Mouse (Mus musculus) liver, embryonic 16.5 days (tissue): ENCODE measurements around the gene Det1. TPM values are rescaled to one million over a fixed set of nuclear protein-coding genes. Genes with fewer than 3 reads are reported as not detected.

Source experiments
- ATAC-seq: fragments of 200-750 bp; cut with Nextera tagmentation; 2 replicates; pipeline ENCODE4 v1.8.0; 2017; ENCODE audit warnings: low read depth, mild to moderate bottlenecking, moderate number of reproducible peaks, moderate library complexity
- H3K27ac ChIP-seq: fragments of 300-500 bp; sonication (generic); 2 replicates; pipeline ENCODE4 v1.5.1; 2014; ENCODE audit warnings: mild to moderate bottlenecking, low read length
- H3K27me3 ChIP-seq: fragments of 300-500 bp; sonication (generic); 2 replicates; pipeline ENCODE4 v1.6.1; 2014; ENCODE audit warnings: low read depth, low read length, mixed read lengths; ENCODE audit not compliant: control insufficient read depth, insufficient read depth
- H3K36me3 ChIP-seq: fragments of 300-500 bp; sonication (generic); 2 replicates; pipeline ENCODE4 v1.6.1; 2014; ENCODE audit warnings: mild to moderate bottlenecking; ENCODE audit not compliant: control insufficient read depth, insufficient read depth
- H3K4me1 ChIP-seq: fragments of 300-500 bp; sonication (generic); 2 replicates; pipeline ENCODE4 v1.6.1; 2014; ENCODE audit warnings: low read depth, low read length, mixed read lengths; ENCODE audit not compliant: control insufficient read depth
- H3K4me2 ChIP-seq: fragments of 300-500 bp; sonication (generic); 2 replicates; pipeline ENCODE4 v1.6.1; 2014; ENCODE audit warnings: low read depth, low read length, mixed read lengths
- H3K4me3 ChIP-seq: fragments of 300-500 bp; sonication (generic); 2 replicates; pipeline ENCODE4 v1.5.1; 2014; ENCODE audit warnings: low read depth, mild to moderate bottlenecking, low read length
- H3K9ac ChIP-seq: fragments of 300-500 bp; sonication (generic); 2 replicates; pipeline ENCODE4 v1.6.1; 2014; ENCODE audit warnings: low read depth, low read length
- H3K9me3 ChIP-seq: fragments of 300-500 bp; sonication (generic); replicated peaks from 2 replicates; pipeline ENCODE4 v1.6.1; 2016; ENCODE audit warnings: low read length; ENCODE audit not compliant: control insufficient read depth
- WGBS: fragments of 180-500 bp; shearing (Covaris S2); extraction: QIAGEN DNeasy Blood & Tissue Kit; methylation state at CpG from one replicate; pipeline ENCODE4 v1.1.7; 2014; ENCODE audit not compliant: insufficient replicate concordance; 5-methylcytosine and 5-hydroxymethylcytosine counted together
- polyA plus RNA-seq: library from polyadenylated mRNA; unstranded; fragments of >200 nt; fragmentation: Nextera tagmentation; extraction: Ambion mirVana; gene quantifications from 2 replicates; pipeline ENCODE4 v1.2.1, GENCODE M21; 2015

Gene Det1
- polyA plus RNA-seq, 1 experiment from 2014 or later = 5.8 TPM

DNA sequence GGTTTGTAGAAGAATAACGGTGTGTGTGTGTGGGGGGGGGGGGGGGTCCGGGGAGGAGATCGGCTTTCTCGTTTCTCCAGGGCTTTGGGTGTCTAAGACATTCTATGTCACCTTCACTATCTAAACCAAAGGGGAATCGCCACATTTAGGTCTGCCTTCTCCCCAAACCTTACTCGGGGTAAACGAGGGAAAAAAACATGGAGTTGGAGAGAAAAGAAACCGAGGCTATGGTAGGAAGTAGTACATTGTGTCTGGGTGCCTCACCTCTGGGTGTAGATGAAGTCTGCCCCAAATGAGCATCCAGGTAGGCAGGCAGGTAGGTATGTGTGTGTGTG lies 36.6 kb upstream of the Det1 start:
- ATAC-seq = no peak
- H3K4me3 ChIP-seq = no peak overlapping the region
- WGBS = 13% methylated on average over 8 of the region's 8 CpGs
- no peaks in the 10 kb centered on the region for H3K9me3 ChIP-seq
- no peak overlapping the region for H3K4me2 ChIP-seq
- H3K27me3 ChIP-seq = peaks cover 60% of the 10 kb centered on the region
- no peak overlapping the region for H3K27ac ChIP-seq
- H3K9ac ChIP-seq = no peak overlapping the region
- H3K4me1 ChIP-seq = no peaks in the 10 kb centered on the region
- no peaks in the 10 kb centered on the region for H3K36me3 ChIP-seq

DNA sequence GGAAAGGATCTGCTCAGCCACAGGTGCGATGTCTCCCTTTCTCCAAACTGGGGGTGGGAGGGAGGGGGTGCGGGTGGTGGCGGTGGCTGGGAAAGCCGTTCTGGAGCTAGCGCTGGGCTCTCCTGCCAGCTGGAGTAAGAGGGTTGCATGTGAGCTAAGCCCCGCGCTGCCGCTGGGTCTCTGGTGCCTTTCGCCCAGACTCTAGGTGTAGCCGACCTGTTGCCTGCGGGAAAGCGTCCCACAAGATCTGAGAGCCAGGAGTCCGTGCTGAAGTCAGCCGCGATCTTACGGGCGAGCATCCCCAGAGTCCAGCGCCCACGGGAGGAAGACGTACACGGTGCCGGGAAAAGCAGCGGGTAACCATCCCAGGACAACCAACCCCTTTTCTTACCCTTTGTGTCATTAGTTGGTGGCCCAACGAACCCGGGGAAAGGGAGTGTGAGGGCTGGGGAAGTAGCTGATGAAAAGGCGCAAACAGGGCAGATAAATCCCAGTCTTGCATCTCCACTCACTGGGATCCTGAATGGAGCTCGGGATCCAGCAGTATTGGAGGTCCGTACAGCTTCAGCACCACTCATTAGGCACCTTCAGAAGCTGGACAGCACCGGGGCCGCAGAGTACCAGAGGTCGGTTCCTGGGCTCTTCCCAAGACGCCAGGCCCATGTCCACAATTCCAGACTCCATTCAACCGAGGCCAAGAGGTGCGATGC lies 36.1 kb upstream of the Det1 start:
- 4% methylated on average over 34 of the region's 34 CpGs for WGBS
- H3K9ac ChIP-seq = no peak overlapping the region
- H3K27me3 ChIP-seq = peaks cover 57% of the 10 kb centered on the region
- H3K27ac ChIP-seq = no peak overlapping the region
- H3K4me1 ChIP-seq = no peaks in the 10 kb centered on the region
- H3K4me3 ChIP-seq = no peak overlapping the region
- no peaks in the 10 kb centered on the region for H3K9me3 ChIP-seq
- H3K4me2 ChIP-seq = no peak overlapping the region
- H3K36me3 ChIP-seq = no peaks in the 10 kb centered on the region
- ATAC-seq = no peak

DNA sequence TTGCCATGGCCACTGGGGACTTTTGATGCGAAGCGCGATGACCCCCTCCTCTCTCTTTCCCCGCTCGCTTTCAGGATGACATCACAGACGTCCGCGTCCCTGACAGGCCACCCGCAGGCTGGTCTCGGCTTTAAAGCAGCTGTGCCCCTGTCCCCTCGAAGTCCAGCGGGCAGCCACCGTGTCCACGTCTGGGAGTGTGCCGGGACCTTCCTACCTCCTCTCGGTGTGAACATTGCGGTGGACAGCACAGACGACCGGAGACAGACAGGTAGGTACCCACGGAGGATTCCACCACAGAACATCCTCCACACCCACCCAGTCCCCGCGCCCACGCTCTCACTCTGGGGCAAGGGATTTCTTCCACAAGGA lies 35.4 kb upstream of the Det1 start:
- no peak overlapping the region for H3K27ac ChIP-seq
- H3K9ac ChIP-seq = no peak overlapping the region
- no peak for ATAC-seq
- peaks cover 57% of the 10 kb centered on the region for H3K27me3 ChIP-seq
- H3K9me3 ChIP-seq = no peaks in the 10 kb centered on the region
- no peak overlapping the region for H3K4me2 ChIP-seq
- H3K4me1 ChIP-seq = no peaks in the 10 kb centered on the region
- 5% methylated on average over 23 of the region's 23 CpGs for WGBS
- no peak overlapping the region for H3K4me3 ChIP-seq
- no peaks in the 10 kb centered on the region for H3K36me3 ChIP-seq

- peaks cover 57% of the 10 kb centered on the region for H3K27me3 ChIP-seq
- no peak for ATAC-seq
- no peaks in the 10 kb centered on the region for H3K36me3 ChIP-seq
- no peaks in the 10 kb centered on the region for H3K4me1 ChIP-seq
- H3K9ac ChIP-seq = no peak overlapping the region
- H3K27ac ChIP-seq = no peak overlapping the region
- no peak overlapping the region for H3K4me3 ChIP-seq
- 19% methylated on average over 16 of the region's 16 CpGs for WGBS
- no peaks in the 10 kb centered on the region for H3K9me3 ChIP-seq
- no peak overlapping the region for H3K4me2 ChIP-seq
These were observed 34.8 kb upstream of the Det1 start for GRCm38 (mm10) chr7:78881607-78882468.

- Histone ChIP-seq H3K27me3 (no peaks in the 10 kb centered on the region), H3K4me2 (no peak overlapping the region), H3K4me3 (no peak overlapping the region), H3K27ac (no peak overlapping the region), H3K4me1 (no peaks in the 10 kb centered on the region), H3K9me3 (no peaks in the 10 kb centered on the region), H3K36me3 (no peaks in the 10 kb centered on the region), H3K9ac (no peak overlapping the region)
- 59% methylated on average over 5 of the region's 5 CpGs for WGBS
- ATAC-seq = no peak
These were observed 25.8 kb upstream of the Det1 start for GRCm38 (mm10) chr7:78872831-78873230.

GRCm38 (mm10) chr7:78872366-78872765 lies 25.3 kb upstream of the Det1 start:
- Histone ChIP-seq H3K4me1 (no peaks in the 10 kb centered on the region), H3K36me3 (no peaks in the 10 kb centered on the region), H3K9ac (no peak overlapping the region), H3K4me3 (no peak overlapping the region), H3K27me3 (no peaks in the 10 kb centered on the region), H3K27ac (no peak overlapping the region), H3K4me2 (no peak overlapping the region), H3K9me3 (no peaks in the 10 kb centered on the region)
- no peak for ATAC-seq
- 51% methylated on average over 6 of the region's 6 CpGs for WGBS

DNA sequence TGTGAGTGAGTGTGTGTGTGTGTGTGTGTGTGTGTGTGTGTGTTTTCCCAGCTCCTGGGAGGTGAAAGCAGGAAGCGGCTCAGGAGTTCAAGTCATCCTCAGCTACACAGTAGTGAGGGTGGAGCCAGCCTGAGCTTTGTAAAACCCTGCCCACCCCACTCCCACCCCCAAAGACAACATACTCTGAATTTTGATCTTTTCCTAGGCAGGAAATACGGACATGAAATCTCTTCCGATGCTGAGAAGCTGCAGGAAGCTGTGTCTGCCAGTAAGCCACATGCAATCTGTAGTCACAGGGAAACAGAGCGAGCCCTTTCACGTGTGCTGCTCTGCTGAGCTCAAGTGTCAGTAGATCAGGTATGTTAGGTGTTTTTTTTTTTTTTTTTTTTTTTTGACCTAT lies 21.7 kb upstream of the Det1 start:
- no peaks in the 10 kb centered on the region for H3K27me3 ChIP-seq
- no peak overlapping the region for H3K4me3 ChIP-seq
- no peak for ATAC-seq
- no peak overlapping the region for H3K9ac ChIP-seq
- 45% methylated on average over 5 of the region's 5 CpGs for WGBS
- no peaks in the 10 kb centered on the region for H3K9me3 ChIP-seq
- H3K4me2 ChIP-seq = no peak overlapping the region
- peaks cover 6% of the 10 kb centered on the region for H3K4me1 ChIP-seq
- no peaks in the 10 kb centered on the region for H3K36me3 ChIP-seq
- H3K27ac ChIP-seq = no peak overlapping the region

- no peak for ATAC-seq
- no peak overlapping the region for H3K4me3 ChIP-seq
- no peak overlapping the region for H3K9ac ChIP-seq
- no peaks in the 10 kb centered on the region for H3K27me3 ChIP-seq
- peaks cover 6% of the 10 kb centered on the region for H3K4me1 ChIP-seq
- 35% methylated on average over 12 of the region's 12 CpGs for WGBS
- H3K27ac ChIP-seq = no peak overlapping the region
- H3K36me3 ChIP-seq = no peaks in the 10 kb centered on the region
- H3K4me2 ChIP-seq = no peak overlapping the region
- H3K9me3 ChIP-seq = no peaks in the 10 kb centered on the region
These were observed 18.3 kb upstream of the Det1 start for GRCm38 (mm10) chr7:78865212-78865949.

GRCm38 (mm10) chr7:78864446-78864802 lies 17.4 kb upstream of the Det1 start:
- Histone ChIP-seq H3K27me3 (no peaks in the 10 kb centered on the region), H3K27ac (no peak overlapping the region), H3K36me3 (no peaks in the 10 kb centered on the region), H3K9me3 (no peaks in the 10 kb centered on the region), H3K4me3 (no peak overlapping the region), H3K4me2 (no peak overlapping the region), H3K9ac (no peak overlapping the region), H3K4me1 (peaks cover 6% of the 10 kb centered on the region)
- no peak for ATAC-seq
- WGBS = 17% methylated on average over 4 of the region's 4 CpGs
